Mouse (Mus musculus) G1E (cell line): ENCODE data around the gene Des. TPM values are rescaled to one million over a fixed set of nuclear protein-coding genes. Genes with fewer than 3 reads are reported as not detected.

Experiments
- ATAC-seq: 2 replicates; pipeline ENCODE4 v1.8.0; 2016; ENCODE audit warnings: mild to moderate bottlenecking; ENCODE audit not compliant: insufficient number of reproducible peaks, poor library complexity, low FRiP score, severe bottlenecking; ENCODE audit errors: extremely low read depth
- DNase-seq: peaks from one replicate; pipeline ENCODE4 v3.0.0; 2012; ENCODE audit warnings: low spot score
- H3K27me3 ChIP-seq: 2 replicates; pipeline ENCODE4 v1.6.1; 2012; ENCODE audit warnings: mild to moderate bottlenecking, low read length, inconsistent platforms; ENCODE audit not compliant: insufficient read depth
- H3K36me3 ChIP-seq: replicated peaks from 2 replicates; pipeline ENCODE3; 2012; ENCODE audit warnings: mild to moderate bottlenecking, inconsistent platforms
- H3K4me1 ChIP-seq: 2 replicates; pipeline ENCODE4 v1.6.1; 2012; ENCODE audit warnings: low read depth, low read length, inconsistent platforms, mixed read lengths; ENCODE audit not compliant: insufficient read depth
- H3K4me3 ChIP-seq: 2 replicates; pipeline ENCODE4 v1.5.1; 2012; ENCODE audit warnings: low read depth, mild to moderate bottlenecking, inconsistent platforms, low read length, moderate library complexity, mixed read lengths
- H3K9me3 ChIP-seq: replicated peaks from 2 replicates; pipeline ENCODE4 v1.6.1; 2012; ENCODE audit warnings: inconsistent platforms
- CTCF ChIP-seq: IDR thresholded peaks from 2 replicates; pipeline ENCODE4 v1.5.1; 2012; ENCODE audit warnings: low read depth, low read length, inconsistent platforms, mixed read lengths
- GATA1 ChIP-seq: IDR thresholded peaks from 2 replicates; pipeline ENCODE4 v1.6.1; 2012; ENCODE audit warnings: borderline replicate concordance, low read length, inconsistent platforms, mixed read lengths
- GATA2 ChIP-seq: IDR thresholded peaks from 2 replicates; pipeline ENCODE4 v1.6.1; 2012; ENCODE audit warnings: low read depth, low read length, inconsistent platforms, borderline replicate concordance
- POLR2AphosphoS5 ChIP-seq: IDR thresholded peaks from 2 replicates; pipeline ENCODE4 v1.6.1; 2012; ENCODE audit warnings: low read depth, low read length, inconsistent platforms; ENCODE audit not compliant: insufficient replicate concordance
- TAL1 ChIP-seq: conservative IDR thresholded peaks from 2 replicates; pipeline ENCODE4 v1.6.1; 2012; ENCODE audit warnings: low read depth, low read length, inconsistent platforms, mixed read lengths
- polyA plus RNA-seq: library from polyadenylated mRNA; stranded (reverse); fragments of >175 nt; gene quantifications from 2 replicates; pipeline ENCODE4 v1.2.3, GENCODE M21; 2012
- total RNA-seq, 2 experiments: library from RNA; stranded (forward) in 1 of 2; stranded (reverse) in 1 of 2; fragments of 200-1000 nt in 1 of 2; fragments of >200 nt in 1 of 2; fragmentation: Nextera tagmentation in 1 of 2; gene quantifications; 2 replicates each; pipeline ENCODE4 v1.2.3; 2014 to 2017

Gene Des
- total and polyA plus RNA-seq, 3 experiments: 5.6 to 13.8 (median 12.9) TPM

DNA sequence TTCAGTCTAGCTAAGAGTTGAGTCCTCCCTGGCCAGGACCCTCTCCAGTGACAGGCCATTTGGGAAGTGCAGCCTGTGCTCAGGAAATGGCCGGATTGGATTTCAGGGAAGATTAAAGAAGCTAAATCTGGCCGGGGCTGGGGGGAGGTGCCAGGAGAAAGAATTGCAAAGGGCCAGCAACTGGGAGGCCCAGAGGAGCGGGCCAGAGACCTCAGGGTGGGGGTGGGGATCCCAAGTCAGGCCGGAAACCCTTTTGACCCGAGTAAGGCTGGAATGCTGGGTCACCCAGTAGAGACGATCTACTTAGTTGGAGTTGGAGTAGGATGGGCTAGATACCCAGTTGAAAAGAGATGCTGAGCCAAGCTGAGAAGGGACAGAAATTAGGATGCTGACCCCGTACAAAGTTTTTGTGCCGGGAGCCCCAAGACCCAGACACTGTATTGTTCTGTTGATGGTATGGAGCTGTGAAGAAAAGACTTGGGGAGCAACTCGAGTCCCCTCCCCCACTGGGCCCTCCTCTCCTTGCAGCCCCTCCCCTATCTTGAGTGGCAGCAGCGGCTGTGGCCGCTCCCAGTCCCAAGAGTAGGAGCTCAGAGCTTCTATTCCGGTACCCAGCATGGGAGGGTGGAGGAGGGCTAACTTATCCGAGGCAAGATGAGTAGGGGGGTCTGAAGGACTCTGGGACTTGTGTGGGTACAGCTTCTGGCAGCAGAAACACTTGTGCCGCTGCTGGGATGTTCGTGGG, 15.7 kb upstream of the Des start:
- Histone ChIP-seq H3K36me3 (no peaks in the 10 kb centered on the region), H3K4me1 (peaks cover 70% of the 10 kb centered on the region), H3K9me3 (no peaks in the 10 kb centered on the region), H3K27me3 (peaks cover 62% of the 10 kb centered on the region), H3K4me3 (no peak overlapping the region; the same call in 1 of the 2 replicates)
- no peak for TF ChIP-seq TAL1
- TF ChIP-seq CTCF: no peak
- TF ChIP-seq GATA1: no peak
- no peak for ATAC-seq
- no peak for DNase-seq

GRCm38 (mm10) chr1:75345036-75345935, 14.8 kb upstream of the Des start:
- Histone ChIP-seq H3K36me3 (no peaks in the 10 kb centered on the region), H3K4me1 (peaks cover 65% of the 10 kb centered on the region), H3K27me3 (peaks cover 65% of the 10 kb centered on the region), H3K4me3 (no peak overlapping the region; the same call in 1 of the 2 replicates), H3K9me3 (no peaks in the 10 kb centered on the region)
- DNase-seq: no peak
- TF ChIP-seq TAL1 (no peak), POLR2AphosphoS5 (no peak), GATA1 (no peak), GATA2 (no peak), CTCF (no peak)
- ATAC-seq: no peak

- ATAC-seq (no peak), DNase-seq (no peak)
- H3K27me3 ChIP-seq: peaks cover 60% of the 10 kb centered on the region
- H3K36me3 ChIP-seq: no peaks in the 10 kb centered on the region
- H3K9me3 ChIP-seq: no peaks in the 10 kb centered on the region
- H3K4me3 ChIP-seq: no peak overlapping the region
- H3K4me1 ChIP-seq: peaks cover 45% of the 10 kb centered on the region
- TF ChIP-seq TAL1 (no peak), GATA2 (no peak), POLR2AphosphoS5 (no peak), CTCF (no peak), GATA1 (no peak)
Observed at GRCm38 (mm10) chr1:75347279-75347678, 12.8 kb upstream of the Des start.

DNA sequence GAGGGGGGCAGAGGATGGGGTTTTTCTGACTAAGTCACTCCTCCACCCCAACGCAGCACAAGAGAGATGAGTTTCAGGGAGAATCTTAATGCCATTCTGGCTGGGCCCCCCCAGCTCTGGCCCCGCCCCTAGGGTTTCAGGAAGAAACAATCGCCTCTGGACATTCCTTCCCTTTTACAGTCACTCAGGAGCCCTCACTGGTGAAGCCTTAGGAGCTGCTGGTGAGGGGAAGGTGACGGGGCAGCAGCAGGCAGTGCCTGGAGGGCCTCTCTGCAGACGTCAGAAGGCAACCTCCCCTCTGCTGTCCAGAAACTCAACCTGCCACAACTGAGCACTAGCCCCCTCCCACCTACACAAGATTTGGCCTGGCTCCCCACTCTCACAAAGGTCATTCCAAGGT, 10.9 kb upstream of the Des start:
- Histone ChIP-seq H3K4me1 (peaks cover 31% of the 10 kb centered on the region), H3K36me3 (no peaks in the 10 kb centered on the region), H3K27me3 (peaks cover 52% of the 10 kb centered on the region), H3K4me3 (no peak overlapping the region), H3K9me3 (no peaks in the 10 kb centered on the region)
- DNase-seq (no peak), ATAC-seq (no peak)
- no peak for TF ChIP-seq GATA2
- no peak for TF ChIP-seq POLR2AphosphoS5

GRCm38 (mm10) chr1:75357261-75357660, 2.9 kb upstream of the Des start:
- DNase-seq (no peak), ATAC-seq (no peak)
- no peak overlapping the region for H3K4me3 ChIP-seq
- no peaks in the 10 kb centered on the region for H3K36me3 ChIP-seq
- peaks cover 27% of the 10 kb centered on the region for H3K4me1 ChIP-seq
- peaks cover 27% of the 10 kb centered on the region for H3K27me3 ChIP-seq
- no peak for TF ChIP-seq GATA1
- no peak for TF ChIP-seq TAL1
- no peak for TF ChIP-seq CTCF
- no peak for TF ChIP-seq POLR2AphosphoS5
- no peak for TF ChIP-seq GATA2
- H3K9me3 ChIP-seq: no peaks in the 10 kb centered on the region; the same call in 1 of the 2 replicates

DNA sequence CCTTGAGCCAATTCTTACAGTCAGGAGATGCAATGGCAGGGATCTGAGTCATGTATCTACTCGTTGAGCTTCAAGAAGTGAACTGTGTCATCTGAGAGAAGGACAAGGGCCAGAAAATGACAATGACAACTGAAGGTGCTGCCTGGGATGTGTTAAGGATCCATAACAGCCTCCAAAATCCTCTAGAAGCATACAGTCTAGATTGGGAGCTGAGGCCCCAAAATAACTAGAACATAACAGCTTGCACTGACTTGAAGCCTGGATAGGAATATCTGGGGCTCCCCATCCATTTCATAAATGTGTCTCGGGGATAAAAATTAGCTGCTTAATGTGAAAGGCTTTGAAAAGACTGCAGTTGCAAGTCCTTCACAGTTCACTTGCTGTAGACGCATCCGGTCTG, 2.1 kb upstream of the Des start:
- Histone ChIP-seq H3K4me3 (no peak overlapping the region), H3K4me1 (peaks cover 35% of the 10 kb centered on the region), H3K27me3 (peaks cover 30% of the 10 kb centered on the region), H3K36me3 (no peaks in the 10 kb centered on the region), H3K9me3 (no peaks in the 10 kb centered on the region; the same call in 1 of the 2 replicates)
- ATAC-seq (no peak), DNase-seq (no peak)
- TF ChIP-seq GATA1: no peak
- no peak for TF ChIP-seq GATA2
- no peak for TF ChIP-seq CTCF
